Mouse (Mus musculus): ENCODE measurements around the gene Gm13697. TPM values are rescaled to one million over a fixed set of nuclear protein-coding genes. Genes with fewer than 3 reads are reported as not detected.
"Not testable (repeated sequence)": the region's sequence is repeated elsewhere in the genome, so short reads cannot be mapped to it uniquely, and the experiment has no call there.

Gene Gm13697
- polyA plus RNA-seq (2015; fragmentation: Nextera tagmentation; extraction: Ambion mirVana): not detected in 2 replicates

GRCm38 (mm10) chr2:83984443-83984842 is at the start of gene Gm13697:
Gene Gm13697 (plus strand): TSS chr2:83984743.
- not testable (repeated sequence) for H3K27ac ChIP-seq; H3K9me3 ChIP-seq; H3K9ac ChIP-seq; H3K4me2 ChIP-seq; H3K36me3 ChIP-seq; H3K27me3 ChIP-seq; ATAC-seq (ENCODE audit: borderline replicate concordance, extremely low read depth, low FRiP score, low TSS enrichment); H3K4me1 ChIP-seq; H3K4me3 ChIP-seq
- WGBS: no CpG with 5 or more reads among the region's 6 CpGs

GRCm38 (mm10) chr2:83940931-83941361 is 43.6 kb upstream of the Gm13697 start, which contains the start of gene Zswim2:
Gene Zswim2 (minus strand): TSS chr2:83941228.
- H3K9ac ChIP-seq: no peak within 1 kb of the TSS
- H3K36me3 ChIP-seq: no peaks in the 10 kb centered on the region
- H3K4me3 ChIP-seq: peak within 1 kb of the TSS; percentile 13; the same call in 1 of the 2 replicates
- peak; percentile 39; the same call in 1 of the 2 replicates for ATAC-seq (ENCODE audit: borderline replicate concordance, extremely low read depth, low FRiP score, low TSS enrichment)
- peak within 1 kb of the TSS; percentile 44 for H3K4me2 ChIP-seq
- 1% methylated on average over 20 of the region's 20 CpGs for WGBS
- 0 out of 2 replicates have a peak, but pooled peaks cover 5% of the 10 kb centered on the region for H3K4me1 ChIP-seq
- H3K9me3 ChIP-seq: no peaks in the 10 kb centered on the region
- H3K27me3 ChIP-seq: no peaks in the 10 kb centered on the region
- no peak within 1 kb of the TSS for H3K27ac ChIP-seq

- WGBS: 41% methylated on average over 3 of the region's 3 CpGs
- no peak overlapping the region for H3K9ac ChIP-seq
- H3K4me3 ChIP-seq: no peak overlapping the region
- 0 out of 2 replicates have a peak, but pooled peaks cover 5% of the 10 kb centered on the region for H3K4me1 ChIP-seq
- H3K27me3 ChIP-seq: no peaks in the 10 kb centered on the region
- ATAC-seq (ENCODE audit: borderline replicate concordance, extremely low read depth, low FRiP score, low TSS enrichment): no peak
- peak overlapping the region; percentile 44 for H3K4me2 ChIP-seq
- H3K9me3 ChIP-seq: no peaks in the 10 kb centered on the region
- H3K36me3 ChIP-seq: no peaks in the 10 kb centered on the region
- H3K27ac ChIP-seq: no peak overlapping the region
Observed at GRCm38 (mm10) chr2:83941378-83941777, 43.2 kb upstream of the Gm13697 start.

- 0 out of 2 replicates have a peak, but pooled peaks cover 5% of the 10 kb centered on the region for H3K4me1 ChIP-seq
- 36% methylated on average over 4 of the region's 4 CpGs for WGBS
- no peaks in the 10 kb centered on the region for H3K27me3 ChIP-seq
- no peak overlapping the region for H3K4me3 ChIP-seq
- no peak overlapping the region for H3K4me2 ChIP-seq
- no peak for ATAC-seq (ENCODE audit: borderline replicate concordance, extremely low read depth, low FRiP score, low TSS enrichment)
- H3K27ac ChIP-seq: no peak overlapping the region
- no peaks in the 10 kb centered on the region for H3K9me3 ChIP-seq
- H3K36me3 ChIP-seq: no peaks in the 10 kb centered on the region
- H3K9ac ChIP-seq: no peak overlapping the region
Observed at GRCm38 (mm10) chr2:83941792-83942191, 42.8 kb upstream of the Gm13697 start.

- H3K4me2 ChIP-seq; ATAC-seq (ENCODE audit: borderline replicate concordance, extremely low read depth, low FRiP score, low TSS enrichment); H3K9ac ChIP-seq; H3K9me3 ChIP-seq; H3K27me3 ChIP-seq; H3K4me1 ChIP-seq; H3K36me3 ChIP-seq; H3K4me3 ChIP-seq; H3K27ac ChIP-seq: not testable (repeated sequence)
- WGBS: no CpG with 5 or more reads among the region's 6 CpGs
Observed at GRCm38 (mm10) chr2:83955393-83955792, 29.1 kb upstream of the Gm13697 start, which contains the start of gene Gm13698. Gene Gm13698 (plus strand): TSS chr2:83955693.

- not testable (repeated sequence) for H3K4me2 ChIP-seq; H3K9ac ChIP-seq; H3K36me3 ChIP-seq; H3K4me1 ChIP-seq; H3K4me3 ChIP-seq; H3K27ac ChIP-seq; H3K9me3 ChIP-seq; ATAC-seq (ENCODE audit: borderline replicate concordance, extremely low read depth, low FRiP score, low TSS enrichment); H3K27me3 ChIP-seq
- no CpG with 5 or more reads among the region's 6 CpGs for WGBS
Observed at GRCm38 (mm10) chr2:83961203-83961602, 23.3 kb upstream of the Gm13697 start, which contains the start of gene Gm13693. Gene Gm13693 (plus strand): TSS chr2:83961503.

- no CpG with 5 or more reads among the region's 6 CpGs for WGBS
Observed at GRCm38 (mm10) chr2:83967013-83967412, 17.5 kb upstream of the Gm13697 start, which contains the start of gene Gm13695. Gene Gm13695 (plus strand): TSS chr2:83967313.

GRCm38 (mm10) chr2:83972823-83973222 is 11.7 kb upstream of the Gm13697 start, which contains the start of gene Gm13696:
Gene Gm13696 (plus strand): TSS chr2:83973123.
- H3K36me3 ChIP-seq; H3K4me1 ChIP-seq; H3K4me2 ChIP-seq; H3K9me3 ChIP-seq; H3K9ac ChIP-seq; H3K27ac ChIP-seq; H3K27me3 ChIP-seq; H3K4me3 ChIP-seq; ATAC-seq (ENCODE audit: borderline replicate concordance, extremely low read depth, low FRiP score, low TSS enrichment): not testable (repeated sequence)
- no CpG with 5 or more reads among the region's 6 CpGs for WGBS

More at GRCm38 (mm10) chr2:83967013-83967412, 17.5 kb upstream of the Gm13697 start, which contains the start of gene Gm13695:
- not testable (repeated sequence) for H3K4me1 ChIP-seq; H3K9ac ChIP-seq; H3K27me3 ChIP-seq; H3K9me3 ChIP-seq; H3K4me3 ChIP-seq; H3K36me3 ChIP-seq; H3K27ac ChIP-seq; H3K4me2 ChIP-seq; ATAC-seq (ENCODE audit: borderline replicate concordance, extremely low read depth, low FRiP score, low TSS enrichment)

GRCm38 (mm10) chr2:83978633-83979032 is 5.9 kb upstream of the Gm13697 start, which contains the start of gene Gm13694:
Gene Gm13694 (plus strand): TSS chr2:83978933.
- ATAC-seq (ENCODE audit: borderline replicate concordance, extremely low read depth, low FRiP score, low TSS enrichment): not testable (repeated sequence)
- WGBS: no CpG with 5 or more reads among the region's 6 CpGs

GRCm38 (mm10) chr2:83990253-83990652 is 5.7 kb downstream of the Gm13697 start, which contains the start of gene Gm13691:
Gene Gm13691 (plus strand): TSS chr2:83990553.
- not testable (repeated sequence) for H3K4me1 ChIP-seq; ATAC-seq (ENCODE audit: borderline replicate concordance, extremely low read depth, low FRiP score, low TSS enrichment); H3K4me3 ChIP-seq; H3K27ac ChIP-seq; H3K27me3 ChIP-seq; H3K36me3 ChIP-seq; H3K4me2 ChIP-seq; H3K9ac ChIP-seq; H3K9me3 ChIP-seq
- no CpG with 5 or more reads among the region's 6 CpGs for WGBS

More at GRCm38 (mm10) chr2:83978633-83979032, 5.9 kb upstream of the Gm13697 start, which contains the start of gene Gm13694:
- H3K9me3 ChIP-seq, H3K27me3 ChIP-seq, H3K9ac ChIP-seq, H3K4me2 ChIP-seq, H3K27ac ChIP-seq, H3K4me3 ChIP-seq, H3K4me1 ChIP-seq, H3K36me3 ChIP-seq: not testable (repeated sequence)

- WGBS: 22% methylated on average over 8 of the region's 9 CpGs
- not testable (repeated sequence) for H3K27ac ChIP-seq
- 0 out of 2 replicates have a peak overlapping the region, but pooled peaks have one; percentile 9 for H3K4me3 ChIP-seq
Observed at GRCm38 (mm10) chr2:83993639-83994255, 9.2 kb downstream of the Gm13697 start.

GRCm38 (mm10) chr2:83994526-83994925 is 10.0 kb downstream of the Gm13697 start:
- not testable (repeated sequence) for H3K27me3 ChIP-seq; H3K9ac ChIP-seq; H3K4me2 ChIP-seq; H3K27ac ChIP-seq; H3K9me3 ChIP-seq; H3K4me1 ChIP-seq; H3K36me3 ChIP-seq; ATAC-seq (ENCODE audit: borderline replicate concordance, extremely low read depth, low FRiP score, low TSS enrichment); H3K4me3 ChIP-seq
- WGBS: 69% methylated on average over 2 of the region's 3 CpGs

More at GRCm38 (mm10) chr2:83993639-83994255, 9.2 kb downstream of the Gm13697 start:
- not testable (repeated sequence) for H3K27me3 ChIP-seq, H3K9me3 ChIP-seq, H3K36me3 ChIP-seq, H3K4me2 ChIP-seq, H3K9ac ChIP-seq, H3K4me1 ChIP-seq
- peak; percentile 69; the same call in 1 of the 2 replicates for ATAC-seq (ENCODE audit: borderline replicate concordance, extremely low read depth, low FRiP score, low TSS enrichment)

Measured in lung, embryonic 15.5 days (tissue).